Mouse (Mus musculus): ENCODE data around the gene Neurl2.
"Not testable (repeated sequence)": the region's sequence is repeated elsewhere in the genome, so short reads cannot be mapped to it uniquely, and the experiment has no call there.

Neurl2 gene

GRCm38 (mm10) chr2:164815821-164816220 lies 17.4 kb downstream of the Neurl2 start:
- no peak for DNase-seq

- no peak for DNase-seq
Observed at GRCm38 (mm10) chr2:164815348-164815747, 17.9 kb downstream of the Neurl2 start.

- DNase-seq: no peak
Observed at GRCm38 (mm10) chr2:164813557-164813956, 19.7 kb downstream of the Neurl2 start.

- DNase-seq: peak in 1 of 2 experiments; percentile 68
Observed at GRCm38 (mm10) chr2:164806614-164807013, 26.6 kb downstream of the Neurl2 start.

- DNase-seq: no peak
Observed at GRCm38 (mm10) chr2:164805332-164805718, 27.9 kb downstream of the Neurl2 start.

- DNase-seq: peak; percentile 98
Observed at GRCm38 (mm10) chr2:164804533-164805331, 28.5 kb downstream of the Neurl2 start, which contains the start of the genes Acot8 and Zswim3. Acot8 (minus strand) TSS chr2:164804882. Zswim3 (plus strand) TSS chr2:164805098.

- DNase-seq: no peak
Observed at GRCm38 (mm10) chr2:164803921-164804313, 29.3 kb downstream of the Neurl2 start.

- peak in 1 of 2 experiments; percentile 73 for DNase-seq
Observed at GRCm38 (mm10) chr2:164803201-164803920, 29.9 kb downstream of the Neurl2 start.

- peak; percentile 39 to 56 for DNase-seq
Observed at GRCm38 (mm10) chr2:164800252-164801004, 32.8 kb downstream of the Neurl2 start.

GRCm38 (mm10) chr2:164798554-164798953 lies 34.7 kb downstream of the Neurl2 start:
- DNase-seq: not testable (repeated sequence)

- no peak for DNase-seq
Observed at GRCm38 (mm10) chr2:164795868-164796267, 37.4 kb downstream of the Neurl2 start.

- DNase-seq: peak; percentile 91 to 96
Observed at GRCm38 (mm10) chr2:164794293-164794692, 39.0 kb downstream of the Neurl2 start.

- no peak for DNase-seq
Observed at GRCm38 (mm10) chr2:164793772-164794171, 39.5 kb downstream of the Neurl2 start.

GRCm38 (mm10) chr2:164793236-164793635 lies 40.0 kb downstream of the Neurl2 start:
- DNase-seq: peak; percentile 77

GRCm38 (mm10) chr2:164792400-164793190 lies 40.7 kb downstream of the Neurl2 start:
- DNase-seq: peak in 1 of 2 experiments; percentile 33

GRCm38 (mm10) chr2:164791841-164792261 lies 41.4 kb downstream of the Neurl2 start:
- peak in 1 of 2 experiments; percentile 50 for DNase-seq

- DNase-seq: peak in 1 of 2 experiments; percentile 65
Observed at GRCm38 (mm10) chr2:164790451-164790850, 42.8 kb downstream of the Neurl2 start.

- no peak for DNase-seq
Observed at GRCm38 (mm10) chr2:164788411-164788810, 44.8 kb downstream of the Neurl2 start.

- DNase-seq: no peak
Observed at GRCm38 (mm10) chr2:164787779-164788178, 45.5 kb downstream of the Neurl2 start.

GRCm38 (mm10) chr2:164787032-164787431 lies 46.2 kb downstream of the Neurl2 start:
- no peak for DNase-seq

- no peak for DNase-seq
Observed at GRCm38 (mm10) chr2:164786388-164786885, 46.8 kb downstream of the Neurl2 start.

Data from kidney, postnatal 25 days (tissue).